Mouse (Mus musculus) myocyte (in vitro differentiated cells): ENCODE data around the gene Polr3gl.

Experiments
- E2F4 ChIP-seq: IDR thresholded peaks from one replicate; pipeline ENCODE4 v1.6.1; 2011; ENCODE audit warnings: mild to moderate bottlenecking, control low read depth, moderate library complexity; ENCODE audit not compliant: insufficient read depth
- POLR2A ChIP-seq: IDR thresholded peaks from one replicate; pipeline ENCODE4 v1.6.1; 2011; ENCODE audit warnings: low read depth, mild to moderate bottlenecking, control low read depth, moderate library complexity; ENCODE audit not compliant: insufficient read length
- REST ChIP-seq: IDR thresholded peaks from one replicate; pipeline ENCODE4 v1.6.1; 2011; ENCODE audit warnings: mild to moderate bottlenecking, control low read depth, moderate library complexity; ENCODE audit not compliant: insufficient read depth, insufficient read length
- USF1 ChIP-seq: IDR thresholded peaks from one replicate; pipeline ENCODE4 v1.6.1; 2011; ENCODE audit warnings: low read depth, mild to moderate bottlenecking, control low read depth, moderate library complexity

DNA sequence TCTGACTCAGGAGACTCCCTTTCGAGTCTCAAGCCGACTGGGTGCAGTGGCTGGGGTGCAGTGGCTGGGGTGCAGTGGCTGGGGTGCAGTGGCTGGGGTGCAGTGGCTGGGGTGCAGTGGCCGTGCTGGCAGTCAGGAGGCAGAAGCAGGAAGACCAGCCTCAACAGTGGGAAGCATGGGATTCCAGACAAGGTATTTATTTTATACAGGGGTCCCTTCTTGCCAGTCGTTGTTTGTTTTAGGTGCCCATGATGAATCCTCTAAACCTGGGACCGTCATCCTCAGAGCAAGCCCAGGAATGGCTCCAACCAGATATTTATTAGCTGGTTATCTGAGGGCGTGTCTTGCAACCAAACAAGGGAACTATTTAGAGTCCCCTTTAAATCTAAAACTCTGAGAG, 40.4 kb downstream of the Polr3gl start:
- TF ChIP-seq REST (no peak), USF1 (no peak), POLR2A (no peak), E2F4 (no peak)
